Mouse (Mus musculus) layer of hippocampus, postnatal 25 days (tissue): Measurements from ENCODE around the gene Ren1. TPM values are rescaled to one million over a fixed set of nuclear protein-coding genes. Genes with fewer than 3 reads are reported as not detected.

Source experiments
- DNase-seq, 2 experiments: peaks; one replicate each; pipeline ENCODE4 v3.0.0; 2022; ENCODE audit warnings: mixed read lengths in 2 of 2, low spot score in 1 of 2; ENCODE audit errors: extremely low spot score in 1 of 2
- total RNA-seq, 2 experiments: library from RNA; stranded (reverse); gene quantifications; 2 replicates each; pipeline ENCODE4 v1.2.3; 2021

The Ren1 gene
- total RNA-seq, result not detected

DNA sequence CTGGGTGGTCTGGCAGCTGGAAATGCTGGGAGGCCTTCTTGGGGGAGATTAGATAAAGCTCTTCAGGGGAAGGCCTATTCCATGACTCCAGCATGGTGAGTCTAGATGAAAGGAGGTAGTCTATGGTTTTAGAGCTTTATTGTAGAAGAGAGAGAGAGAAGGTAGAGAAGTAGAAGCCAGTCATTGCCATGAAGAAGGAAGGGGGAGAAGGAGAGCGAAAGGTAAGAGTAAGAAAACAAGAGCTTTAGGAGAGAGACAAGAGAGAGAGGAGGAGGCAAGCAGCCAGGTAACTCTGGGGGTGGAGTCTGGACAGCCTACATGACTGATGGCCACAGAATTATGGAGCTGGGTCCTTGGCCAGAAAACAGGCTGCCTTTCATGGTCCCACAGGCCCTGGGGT, at the start of gene Ren1:
TSS of gene Ren1 (plus strand) at position 301 of the 400 bp plus-strand sequence.
- DNase-seq, result no peak

- DNase-seq, result no peak
Measured at GRCm38 (mm10) chr1:133302540-133302939, 47.8 kb upstream of the Ren1 start.

GRCm38 (mm10) chr1:133306842-133307241, 43.5 kb upstream of the Ren1 start:
- DNase-seq, result peak; percentile 66 to 79

- DNase-seq, result peak in 1 of 2 experiments; percentile 26
Measured at GRCm38 (mm10) chr1:133307318-133307717, 43.0 kb upstream of the Ren1 start.

DNA sequence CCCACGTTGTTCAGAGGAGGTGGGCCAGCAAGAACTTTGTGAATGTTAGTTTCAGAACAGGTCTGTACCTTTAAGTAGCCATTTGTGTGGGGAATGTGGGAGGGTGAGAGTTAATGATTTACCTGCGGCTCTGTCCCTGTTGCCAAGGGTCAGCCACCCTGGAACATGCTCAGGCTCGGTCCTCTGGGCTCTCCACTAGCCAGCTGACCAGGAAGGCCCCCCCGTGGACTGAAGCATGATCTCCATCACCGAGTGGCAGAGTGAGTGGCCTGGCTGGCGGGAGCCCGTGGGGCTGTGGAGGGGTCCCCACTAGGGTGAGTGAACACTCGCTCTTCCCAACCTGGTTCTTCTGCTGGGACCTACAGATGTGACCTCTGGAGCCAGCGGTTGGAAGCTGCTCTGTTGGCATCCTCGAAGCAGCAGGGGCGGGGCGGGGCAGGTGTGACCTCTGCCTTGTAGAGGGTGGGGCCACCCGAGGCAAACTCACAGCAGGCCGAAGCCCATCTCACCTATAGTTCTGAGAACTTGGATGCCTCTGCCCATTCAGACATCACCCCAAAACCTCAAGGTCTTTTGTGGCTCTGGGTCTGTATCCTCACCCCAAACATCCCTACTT, 40.5 kb upstream of the Ren1 start, which contains the start of gene Golt1a:
TSS of gene Golt1a (plus strand) at position 149 of the 616 bp plus-strand sequence.
- DNase-seq, result no peak

DNA sequence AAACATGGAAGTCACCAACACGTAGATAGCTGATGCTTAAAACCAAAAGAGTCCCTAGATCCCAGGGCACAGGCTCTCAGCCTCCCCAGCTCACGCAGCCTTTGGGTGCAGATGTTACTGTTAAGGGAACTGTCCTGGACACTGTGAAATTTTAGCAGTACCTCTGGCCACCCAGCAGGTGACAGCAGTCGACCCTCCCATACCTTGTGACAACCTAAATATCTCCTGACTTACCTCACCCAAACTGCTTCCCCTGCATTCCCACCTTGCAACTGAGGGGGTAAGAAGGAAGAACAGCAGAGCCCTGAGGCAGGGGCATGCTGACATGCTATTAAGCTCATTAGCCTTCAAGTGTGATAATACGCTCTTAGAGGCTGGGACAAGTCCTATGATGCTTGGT, 39.1 kb upstream of the Ren1 start:
- no peak for DNase-seq

DNA sequence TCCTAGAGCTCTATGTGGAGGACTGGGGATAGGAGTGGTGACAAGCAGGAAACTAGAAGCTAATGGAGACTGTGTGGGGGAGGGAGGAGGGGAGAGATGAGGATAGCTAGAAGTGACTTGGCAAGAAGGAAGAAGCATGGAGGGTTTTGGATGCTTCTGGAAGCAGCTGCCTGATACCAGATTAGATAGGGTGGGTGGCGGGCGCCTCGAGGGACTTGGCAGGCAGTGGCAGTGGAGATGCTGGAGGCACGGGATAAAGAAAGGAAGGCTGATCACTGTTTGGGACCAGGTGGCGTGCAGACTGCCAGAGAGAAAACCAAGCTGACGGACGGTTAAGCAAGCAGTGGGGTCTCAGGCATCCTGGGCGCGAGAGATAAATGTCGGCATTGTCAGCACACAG, 38.4 kb upstream of the Ren1 start:
- peak; percentile 39 to 43 for DNase-seq

- peak; percentile 56 to 78 for DNase-seq
Measured at GRCm38 (mm10) chr1:133314364-133314763, 35.9 kb upstream of the Ren1 start.

DNA sequence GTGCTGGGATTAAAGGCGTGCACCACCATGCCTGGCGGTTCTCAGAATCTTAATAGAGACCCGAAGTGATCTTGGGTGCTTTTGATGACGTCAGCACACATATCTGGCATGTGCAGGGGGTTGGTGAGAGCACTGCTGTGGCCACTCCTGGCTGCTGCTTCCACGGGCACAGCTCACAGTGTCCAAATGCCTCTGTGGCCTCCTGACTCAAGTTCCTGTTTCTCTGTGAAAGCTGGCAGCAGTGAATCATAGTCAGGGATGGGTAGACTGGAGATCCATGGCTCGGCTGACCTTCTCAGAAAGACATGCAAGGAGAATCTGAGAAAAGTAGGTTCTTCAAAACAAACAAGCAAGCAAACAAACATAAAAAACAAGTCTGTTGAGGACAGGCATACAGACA, 34.5 kb upstream of the Ren1 start:
- DNase-seq, result no peak

- DNase-seq, result no peak
Measured at GRCm38 (mm10) chr1:133316577-133316976, 33.7 kb upstream of the Ren1 start.

DNA sequence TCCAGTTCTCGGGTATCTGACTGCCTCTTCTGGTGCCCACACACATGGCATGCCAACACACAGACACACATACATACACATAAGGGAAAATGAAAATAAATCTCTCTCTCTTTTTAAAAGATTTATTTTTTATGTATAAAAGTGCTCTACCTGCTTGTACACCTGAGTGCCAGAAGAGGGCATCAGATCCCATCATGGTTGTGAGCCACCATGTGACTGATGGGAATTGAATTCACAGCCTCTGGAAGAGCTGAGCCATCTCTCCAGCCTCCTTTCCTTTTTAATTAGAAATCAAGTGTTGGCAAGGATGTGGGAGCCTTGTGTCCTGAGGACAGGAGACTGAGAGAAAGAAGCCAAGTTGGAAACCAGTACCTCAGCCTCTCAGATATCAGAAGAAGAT, 33.2 kb upstream of the Ren1 start:
- DNase-seq, result no peak

- peak in 1 of 2 experiments; percentile 26 for DNase-seq
Measured at GRCm38 (mm10) chr1:133321267-133321925, 28.9 kb upstream of the Ren1 start, which contains the start of gene Kiss1. TSS of gene Kiss1 (plus strand) at chr1:133321875.

GRCm38 (mm10) chr1:133323333-133323732, 27.0 kb upstream of the Ren1 start:
- DNase-seq, result no peak

GRCm38 (mm10) chr1:133325951-133326350, 24.4 kb upstream of the Ren1 start:
- DNase-seq, result no peak

DNA sequence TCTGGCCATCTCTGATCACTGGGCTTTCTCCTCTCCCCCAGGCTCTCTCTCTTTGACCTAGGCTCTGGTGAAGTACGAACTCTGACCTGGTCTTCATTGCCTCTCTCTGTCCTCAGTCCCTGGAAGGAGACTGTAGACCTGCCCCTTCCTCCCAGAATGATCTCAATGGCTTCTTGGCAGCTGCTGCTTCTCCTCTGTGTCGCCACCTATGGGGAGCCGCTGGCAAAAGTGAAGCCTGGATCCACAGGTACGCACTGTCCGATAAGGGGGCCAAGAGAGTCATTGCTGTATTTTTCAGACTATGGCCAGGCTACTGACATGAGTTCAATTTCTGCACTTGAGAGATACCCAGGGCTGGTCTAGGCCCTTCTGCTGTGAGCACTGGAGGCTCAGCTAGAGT, 23.2 kb upstream of the Ren1 start:
- DNase-seq, result no peak

- no peak for DNase-seq
Measured at GRCm38 (mm10) chr1:133328299-133328795, 22.0 kb upstream of the Ren1 start.

DNA sequence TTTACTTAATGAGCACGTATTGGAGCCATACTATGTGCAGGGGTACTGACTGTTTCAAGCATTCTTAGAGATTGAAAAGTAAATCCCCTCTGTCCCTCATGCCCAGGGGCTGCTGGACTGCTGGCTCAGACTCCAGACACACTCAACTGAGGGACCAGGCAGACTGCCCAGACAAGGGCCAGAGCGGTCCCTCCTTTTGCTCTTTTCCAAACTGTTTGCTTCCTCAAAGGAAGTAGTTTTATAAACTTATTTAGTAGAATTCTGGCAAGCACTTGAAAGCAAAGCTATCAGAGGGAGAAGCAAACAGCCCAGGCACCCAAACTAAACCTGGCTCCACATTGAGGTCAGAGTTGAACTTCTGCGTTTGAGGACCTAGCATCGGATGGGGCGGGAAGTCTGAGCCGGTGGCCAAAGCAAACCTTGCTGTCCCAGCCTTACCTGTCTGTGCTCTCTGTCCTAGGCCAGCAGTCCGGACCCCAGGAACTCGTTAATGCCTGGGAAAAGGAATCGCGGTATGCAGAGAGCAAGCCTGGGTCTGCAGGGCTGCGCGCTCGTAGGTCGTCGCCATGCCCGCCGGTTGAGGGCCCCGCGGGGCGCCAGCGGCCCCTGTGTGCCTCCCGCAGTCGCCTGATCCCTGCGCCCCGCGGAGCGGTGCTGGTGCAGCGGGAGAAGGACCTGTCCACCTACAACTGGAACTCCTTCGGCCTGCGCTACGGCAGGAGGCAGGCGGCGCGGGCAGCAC, 21.2 kb upstream of the Ren1 start:
- DNase-seq, result no peak

GRCm38 (mm10) chr1:133329638-133329964, 20.7 kb upstream of the Ren1 start:
- DNase-seq, result no peak

- no peak for DNase-seq
Measured at GRCm38 (mm10) chr1:133331142-133331541, 19.2 kb upstream of the Ren1 start.

- no peak for DNase-seq
Measured at GRCm38 (mm10) chr1:133332656-133333430, 17.5 kb upstream of the Ren1 start.

DNA sequence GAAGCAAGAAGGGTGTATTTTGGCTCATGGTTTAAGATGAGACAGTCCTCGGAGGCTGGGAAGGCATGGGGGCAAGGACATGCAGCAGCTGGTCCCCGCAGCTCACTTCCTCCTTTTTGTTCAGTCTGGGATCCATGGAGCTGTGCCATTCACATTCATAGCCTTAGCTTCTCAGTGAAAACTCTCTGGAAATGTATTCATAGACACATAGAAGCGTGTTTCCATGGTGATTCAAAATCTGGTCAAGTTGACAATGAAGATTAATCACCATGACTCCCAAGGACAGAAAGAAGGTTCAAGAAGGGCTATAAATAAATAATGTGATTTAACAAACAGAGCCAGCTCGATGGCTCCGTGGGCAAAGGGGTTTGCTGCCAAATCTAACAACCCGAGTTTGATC, 16.4 kb upstream of the Ren1 start:
- no peak for DNase-seq
